Mouse (Mus musculus) T-helper 17 cell (primary cell): Measurements from ENCODE around the gene Hes1.

Experiments used
- in situ Hi-C, 2 experiments: fragments of 300-600 bp; cut with MboI, MseI; formaldehyde crosslinking; loops; 1 replicate in 1 of 2; 2 replicates in 1 of 2; pipeline ENCODE4 v1.15.1; 2025; ENCODE audit warnings: high pct_unique_total_duplicates in 2 of 2

Hes1 gene

GRCm38 (mm10) chr16:30050767-30051490, 13.3 kb upstream of the Hes1 start:
- in situ Hi-C loops = no loop called here

- in situ Hi-C loops = no loop called here
Measured at GRCm38 (mm10) chr16:30052271-30052670, 11.9 kb upstream of the Hes1 start.

GRCm38 (mm10) chr16:30052839-30053511, 11.2 kb upstream of the Hes1 start:
- in situ Hi-C loops = no loop called here

GRCm38 (mm10) chr16:30054541-30054940, 9.6 kb upstream of the Hes1 start:
- in situ Hi-C loops = no loop called here

GRCm38 (mm10) chr16:30055361-30055889, 8.8 kb upstream of the Hes1 start:
- in situ Hi-C loops = no loop called here

GRCm38 (mm10) chr16:30055927-30056326, 8.3 kb upstream of the Hes1 start:
- in situ Hi-C loops = no loop called here

GRCm38 (mm10) chr16:30056906-30057305, 7.3 kb upstream of the Hes1 start:
- in situ Hi-C loops = no loop called here

- in situ Hi-C loops = no loop called here
Measured at GRCm38 (mm10) chr16:30058974-30059717, 5.0 kb upstream of the Hes1 start.

- in situ Hi-C loops = no loop called here
Measured at GRCm38 (mm10) chr16:30060412-30060811, 3.8 kb upstream of the Hes1 start.

- in situ Hi-C loops = no loop called here
Measured at GRCm38 (mm10) chr16:30062242-30063030, 1.7 kb upstream of the Hes1 start.

- in situ Hi-C loops = no loop called here
Measured at GRCm38 (mm10) chr16:30063121-30063881, 883 bp upstream of the Hes1 start.

GRCm38 (mm10) chr16:30064613-30065012, 429 bp downstream of the Hes1 start:
- in situ Hi-C loops = loop anchor here in 1 of 2 experiments (5.0 kb wide), 1 partner anchor 57 kb away; no protein-coding TSS in a partner anchor

- in situ Hi-C loops = loop anchor here in 1 of 2 experiments (5.0 kb wide), 1 partner anchor 58 kb away; no protein-coding TSS in a partner anchor
Measured at GRCm38 (mm10) chr16:30065077-30065476, 893 bp downstream of the Hes1 start.

- in situ Hi-C loops = loop anchor here in 1 of 2 experiments (5.0 kb wide), 1 partner anchor 58 kb away; no protein-coding TSS in a partner anchor
Measured at GRCm38 (mm10) chr16:30065537-30066183, 1.5 kb downstream of the Hes1 start.

GRCm38 (mm10) chr16:30066184-30066851, 2.1 kb downstream of the Hes1 start:
- in situ Hi-C loops = loop anchor here in 1 of 2 experiments (5.0 kb wide), 1 partner anchor 59 kb away; no protein-coding TSS in a partner anchor

GRCm38 (mm10) chr16:30066852-30067301, 2.7 kb downstream of the Hes1 start:
- in situ Hi-C loops = loop anchor here in 1 of 2 experiments (5.0 kb wide), 1 partner anchor 60 kb away; no protein-coding TSS in a partner anchor

- in situ Hi-C loops = loop anchor here in 1 of 2 experiments (5.0 kb wide), 1 partner anchor 61 kb away; no protein-coding TSS in a partner anchor
Measured at GRCm38 (mm10) chr16:30068041-30069020, 4.1 kb downstream of the Hes1 start.

GRCm38 (mm10) chr16:30069580-30069949, 5.4 kb downstream of the Hes1 start:
- in situ Hi-C loops = loop anchor here in 1 of 2 experiments (5.0 kb wide), 1 partner anchor 62 kb away; no protein-coding TSS in a partner anchor
